Comparison of ENCODE assay signal across 8 mouse cellular contexts in the genomic region with DNA sequence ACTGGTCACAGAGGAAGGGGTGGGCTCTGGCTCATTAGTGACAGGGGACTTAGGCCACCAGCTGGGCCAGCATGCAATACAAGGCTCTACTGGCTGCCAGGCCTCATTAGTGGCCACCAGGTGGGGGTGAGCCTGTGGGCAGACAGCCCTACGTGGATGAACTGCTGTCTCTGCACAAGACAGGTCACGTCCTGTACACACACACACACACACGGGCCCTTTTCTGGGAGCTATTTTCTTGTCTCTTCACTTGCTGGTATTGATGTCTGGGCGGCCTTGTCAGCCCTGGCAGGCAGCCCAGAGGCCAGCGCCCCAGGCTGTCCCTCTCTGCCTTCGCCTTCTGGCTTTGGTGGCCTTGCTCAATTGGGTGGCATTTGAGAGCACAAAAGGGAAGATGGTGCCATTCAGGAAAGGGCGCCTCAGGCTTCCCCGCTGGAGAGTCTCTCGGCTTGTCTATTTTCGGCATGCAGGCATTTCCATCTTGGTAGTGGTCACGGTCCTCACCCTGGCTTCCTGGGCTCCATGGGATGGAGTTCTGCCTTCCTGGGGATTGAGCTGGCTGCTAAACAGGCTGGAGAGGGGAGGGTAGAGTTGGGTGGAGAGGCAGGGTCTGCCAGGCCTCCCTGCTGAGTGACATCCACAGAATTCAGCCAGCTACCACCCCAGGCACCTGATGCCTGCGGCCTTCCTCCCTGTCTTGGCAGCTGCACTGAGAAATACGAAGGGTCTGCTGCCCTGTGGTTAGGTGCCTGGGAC. TPM values are rescaled to one million over a fixed set of nuclear protein-coding genes. Genes with fewer than 3 reads are reported as not detected.
DNase-seq lines count a peak whose midpoint lies in the region; ATAC-seq and TF ChIP-seq lines count a peak whose summit lies in the region.

No protein-coding gene starts in this region.

- no peaks in the 10 kb centered on the region for H3K36me3 ChIP-seq in heart, adult 2 months (ENCODE audit: control insufficient read depth, insufficient read depth, low read length)
- no peaks in the 10 kb centered on the region for H3K36me3 ChIP-seq in embryonic facial prominence, embryonic 15.5 days
- H3K36me3 ChIP-seq in midbrain, embryonic 10.5 days, result no peaks in the 10 kb centered on the region

- no peaks in the 10 kb centered on the region for H3K79me2 ChIP-seq in heart, adult 2 months (replicated peaks; ENCODE audit: control insufficient read depth, insufficient read depth, low read length)

- no peak for TF ChIP-seq EP300 in heart, adult 2 months (IDR thresholded peaks at IDR 0.05; ENCODE audit: insufficient read depth, low read depth, low read length)

- H3K4me3 ChIP-seq in heart, adult 2 months, result no peak overlapping the region
- no peak overlapping the region for H3K4me3 ChIP-seq in embryonic facial prominence, embryonic 15.5 days (replicated peaks)
- H3K4me3 ChIP-seq in midbrain, embryonic 10.5 days, result no peak overlapping the region

- TF ChIP-seq CTCF in heart, adult 2 months (IDR thresholded peaks at IDR 0.05), result 0 out of 2 replicates have a peak, but pooled peaks have one; percentile 15

- no peaks in the 10 kb centered on the region for H3K9me3 ChIP-seq in embryonic facial prominence, embryonic 15.5 days (replicated peaks)
- no peaks in the 10 kb centered on the region for H3K9me3 ChIP-seq in midbrain, embryonic 10.5 days (replicated peaks)

- no peak overlapping the region for H3K4me2 ChIP-seq in embryonic facial prominence, embryonic 15.5 days (replicated peaks)

- ATAC-seq in embryonic facial prominence, embryonic 15.5 days (ENCODE audit: insufficient number of reproducible peaks, low FRiP score, low TSS enrichment, low read depth), result 0 out of 2 replicates have a peak, but pooled peaks have one; percentile 43
- ATAC-seq in frontal cortex, adult (ENCODE audit: low TSS enrichment), result no peak

- H3K4me1 ChIP-seq in heart, adult 2 months (ENCODE audit: control insufficient read depth, insufficient read depth, low read length), result no peaks in the 10 kb centered on the region
- peaks cover 13% of the 10 kb centered on the region for H3K4me1 ChIP-seq in embryonic facial prominence, embryonic 15.5 days
- H3K4me1 ChIP-seq in midbrain, embryonic 10.5 days, result peaks cover 45% of the 10 kb centered on the region

- intact Hi-C loops in heart, adult 2 months (cut with DNase I), result no loop called here
- intact Hi-C loops in heart, postnatal 25 days (cut with DNase I), result no loop called here

- no peak for TF ChIP-seq POLR2A in heart, adult 2 months (IDR thresholded peaks at IDR 0.05; ENCODE audit: insufficient read depth, low read depth, low read length)

- DNase-seq in heart, adult 2 months, result no peak
- DNase-seq in heart, postnatal 25 days (ENCODE audit: low spot score), result no peak
- peak; percentile 79 for DNase-seq in adrenal gland, adult 8-10 months
- no peak for DNase-seq in midbrain, embryonic 10.5 days (ENCODE audit: low spot score)
- no peak for DNase-seq in natural killer cell, adult 2 months (ENCODE audit: low spot score in 2 of 2)
- DNase-seq in right cerebral cortex, adult 18-20 months, result no peak

- WGBS in heart, adult 2 months, result 44% methylated on average over 13 of the region's 13 CpGs
- 44% methylated on average over 13 of the region's 13 CpGs for WGBS in embryonic facial prominence, embryonic 15.5 days
- 55% methylated on average over 13 of the region's 13 CpGs for WGBS in midbrain, embryonic 10.5 days

- H3K27ac ChIP-seq in heart, adult 2 months, result no peak overlapping the region
- no peak overlapping the region for H3K27ac ChIP-seq in embryonic facial prominence, embryonic 15.5 days (replicated peaks)
- H3K27ac ChIP-seq in midbrain, embryonic 10.5 days (replicated peaks), result peak overlapping the region; percentile 84

- no peaks in the 10 kb centered on the region for H3K27me3 ChIP-seq in heart, adult 2 months (ENCODE audit: control insufficient read depth, insufficient read depth, low read length)
- no peaks in the 10 kb centered on the region for H3K27me3 ChIP-seq in embryonic facial prominence, embryonic 15.5 days
- H3K27me3 ChIP-seq in midbrain, embryonic 10.5 days (ENCODE audit: low read depth, poor library complexity, severe bottlenecking), result no peaks in the 10 kb centered on the region

- no peak overlapping the region for H3K9ac ChIP-seq in heart, adult 2 months (ENCODE audit: low read depth, low read length)
- no peak overlapping the region for H3K9ac ChIP-seq in embryonic facial prominence, embryonic 15.5 days

RNA-seq across cellular contexts. Expression of a gene that starts 13.8 kb away (rescaled TPM):
- 10 to 100 TPM; 11.4 to 11.8 TPM for total RNA-seq in heart, adult 2 months (2021)
- 6.9 and 11.1 TPM in 2 replicates for polyA plus RNA-seq in heart, adult 2 months (2012; rRNA removed)
- total RNA-seq in heart, postnatal 25 days (2021), result 10 to 100 TPM in 1 of 2 experiments, 1 to 10 TPM in 1; 9.6 to 12.6 TPM
- total RNA-seq in adrenal gland, adult 8-10 months (2022), result 10 to 100 TPM; 11.0 to 18.0 (median 14.2) TPM
- polyA plus RNA-seq in embryonic facial prominence, embryonic 15.5 days (2015; fragmentation: Nextera tagmentation; extraction: Ambion mirVana), result 10.7 and 11.0 TPM in 2 replicates
- 15.1 and 16.2 TPM in 2 replicates for polyA plus RNA-seq in midbrain, embryonic 10.5 days (2016; fragmentation: Nextera tagmentation; extraction: Ambion mirVana)
